Mouse (Mus musculus): Measurements from ENCODE around the gene Sema5a. TPM values are rescaled to one million over a fixed set of nuclear protein-coding genes. Genes with fewer than 3 reads are reported as not detected.
"Not testable (repeated sequence)": the region's sequence is repeated elsewhere in the genome, so short reads cannot be mapped to it uniquely, and the experiment has no call there.

Sema5a gene
- polyA plus RNA-seq (2011; ENCODE audit: insufficient read depth, insufficient read length, low replicate concordance, missing spikeins) = 0.14 and 0.60 TPM in 2 replicates

- H3K4me3 ChIP-seq (replicated peaks; ENCODE audit: control insufficient read depth, low read depth, low read length) = peak within 1 kb of the TSS; percentile 12
- TF ChIP-seq POLR2A (IDR thresholded peaks at IDR 0.05; ENCODE audit: borderline replicate concordance, control insufficient read depth, low read depth, low read length) (no peak), CTCF (IDR thresholded peaks at IDR 0.05; ENCODE audit: control insufficient read depth, insufficient read depth, low read length) (no peak)
- H3K4me1 ChIP-seq (ENCODE audit: control insufficient read depth, insufficient read depth, low read length) = no peaks in the 10 kb centered on the region
- no peak within 1 kb of the TSS; the same call in 1 of the 2 replicates for H3K27ac ChIP-seq (ENCODE audit: control insufficient read depth, insufficient read depth, low read depth, low read length, poor library complexity)
- WGBS = 2% methylated on average over 42 of the region's 45 CpGs
Observed at GRCm38 (mm10) chr15:32244344-32244955, at the start of gene Sema5a. Gene Sema5a, plus strand, starts transcription at chr15:32244810.

DNA sequence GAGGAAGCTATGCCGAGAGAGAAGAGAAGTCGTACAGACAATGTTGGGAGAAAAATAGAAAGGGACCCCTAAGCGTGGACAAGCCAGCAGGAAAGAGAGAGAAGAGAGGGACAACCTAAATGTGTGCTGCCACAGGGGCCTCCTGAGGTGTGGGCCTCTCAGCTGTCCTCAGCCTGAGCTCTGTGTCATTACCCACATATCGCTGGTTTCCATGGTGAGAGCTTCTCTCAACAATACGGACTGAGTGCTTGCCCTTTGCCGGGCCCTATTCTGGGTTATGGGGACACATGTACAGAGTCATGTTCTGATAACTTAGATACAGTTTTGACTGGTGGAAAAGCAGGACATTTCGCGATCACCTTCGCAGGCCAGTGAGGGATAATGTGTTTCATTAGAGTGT, 46.5 kb upstream of the Sema5a start:
- H3K4me1 ChIP-seq (ENCODE audit: control insufficient read depth, insufficient read depth, low read length) = no peaks in the 10 kb centered on the region
- no peak overlapping the region for H3K4me3 ChIP-seq (replicated peaks; ENCODE audit: control insufficient read depth, low read depth, low read length)
- TF ChIP-seq CTCF (IDR thresholded peaks at IDR 0.05; ENCODE audit: control insufficient read depth, insufficient read depth, low read length) (no peak), POLR2A (IDR thresholded peaks at IDR 0.05; ENCODE audit: borderline replicate concordance, control insufficient read depth, low read depth, low read length) (no peak)
- no peak overlapping the region for H3K27ac ChIP-seq (ENCODE audit: control insufficient read depth, insufficient read depth, low read depth, low read length, poor library complexity)
- WGBS = 86% methylated on average over 9 of the region's 9 CpGs

GRCm38 (mm10) chr15:32198561-32198960, 46.0 kb upstream of the Sema5a start:
- 77% methylated on average over 5 of the region's 5 CpGs for WGBS
- TF ChIP-seq POLR2A (IDR thresholded peaks at IDR 0.05; ENCODE audit: borderline replicate concordance, control insufficient read depth, low read depth, low read length) = no peak
- no peak for TF ChIP-seq CTCF (IDR thresholded peaks at IDR 0.05; ENCODE audit: control insufficient read depth, insufficient read depth, low read length)
- H3K27ac ChIP-seq (ENCODE audit: control insufficient read depth, insufficient read depth, low read depth, low read length, poor library complexity) = no peak overlapping the region

GRCm38 (mm10) chr15:32203242-32203641, 41.4 kb upstream of the Sema5a start:
- no peak overlapping the region for H3K27ac ChIP-seq (ENCODE audit: control insufficient read depth, insufficient read depth, low read depth, low read length, poor library complexity)
- TF ChIP-seq POLR2A (IDR thresholded peaks at IDR 0.05; ENCODE audit: borderline replicate concordance, control insufficient read depth, low read depth, low read length) (no peak), CTCF (IDR thresholded peaks at IDR 0.05; ENCODE audit: control insufficient read depth, insufficient read depth, low read length) (no peak)
- no peaks in the 10 kb centered on the region for H3K4me1 ChIP-seq (ENCODE audit: control insufficient read depth, insufficient read depth, low read length)
- 70% methylated on average over 5 of the region's 5 CpGs for WGBS
- H3K4me3 ChIP-seq (replicated peaks; ENCODE audit: control insufficient read depth, low read depth, low read length) = no peak overlapping the region

More at GRCm38 (mm10) chr15:32198561-32198960, 46.0 kb upstream of the Sema5a start:
- Histone ChIP-seq H3K4me1 (ENCODE audit: control insufficient read depth, insufficient read depth, low read length) (no peaks in the 10 kb centered on the region), H3K4me3 (replicated peaks; ENCODE audit: control insufficient read depth, low read depth, low read length) (no peak overlapping the region)

- Histone ChIP-seq H3K4me1 (ENCODE audit: control insufficient read depth, insufficient read depth, low read length) (no peaks in the 10 kb centered on the region), H3K4me3 (replicated peaks; ENCODE audit: control insufficient read depth, low read depth, low read length) (no peak overlapping the region)
- 83% methylated on average over 10 of the region's 10 CpGs for whole genome bisulfite sequencing
Observed at GRCm38 (mm10) chr15:32204908-32205307, 39.7 kb upstream of the Sema5a start.

GRCm38 (mm10) chr15:32214687-32215086, 29.9 kb upstream of the Sema5a start:
- 51% methylated on average over 10 of the region's 10 CpGs for WGBS
- not testable (repeated sequence) for H3K4me3 ChIP-seq (replicated peaks; ENCODE audit: control insufficient read depth, low read depth, low read length); H3K4me1 ChIP-seq (ENCODE audit: control insufficient read depth, insufficient read depth, low read length); H3K27ac ChIP-seq (ENCODE audit: control insufficient read depth, insufficient read depth, low read depth, low read length, poor library complexity)

More at GRCm38 (mm10) chr15:32204908-32205307, 39.7 kb upstream of the Sema5a start:
- TF ChIP-seq CTCF (IDR thresholded peaks at IDR 0.05; ENCODE audit: control insufficient read depth, insufficient read depth, low read length) = no peak
- TF ChIP-seq POLR2A (IDR thresholded peaks at IDR 0.05; ENCODE audit: borderline replicate concordance, control insufficient read depth, low read depth, low read length) = no peak
- H3K27ac ChIP-seq (ENCODE audit: control insufficient read depth, insufficient read depth, low read depth, low read length, poor library complexity) = no peak overlapping the region

DNA sequence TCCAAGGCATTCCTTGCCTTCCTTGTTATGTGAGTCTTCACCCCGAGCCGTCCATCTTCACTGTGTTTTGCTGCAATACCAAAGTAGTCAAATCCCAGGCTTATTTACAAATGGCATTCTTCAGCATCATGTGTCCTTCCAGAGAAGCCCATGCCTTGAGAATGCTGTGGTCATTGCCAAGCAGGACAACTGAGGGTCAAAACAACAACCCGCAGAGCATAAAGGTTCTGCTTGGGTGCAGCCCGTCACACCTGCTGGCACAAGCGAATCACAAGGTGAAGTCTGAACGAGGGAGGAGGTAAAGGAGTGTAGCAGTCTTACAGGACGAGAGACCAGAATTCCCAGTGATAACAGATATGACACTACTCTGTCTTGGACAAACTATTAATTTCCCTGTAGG, 21.6 kb upstream of the Sema5a start:
- WGBS = 86% methylated on average over 7 of the region's 7 CpGs

GRCm38 (mm10) chr15:32225394-32225793, 19.2 kb upstream of the Sema5a start:
- no peak for TF ChIP-seq CTCF (IDR thresholded peaks at IDR 0.05; ENCODE audit: control insufficient read depth, insufficient read depth, low read length)
- no peak for TF ChIP-seq POLR2A (IDR thresholded peaks at IDR 0.05; ENCODE audit: borderline replicate concordance, control insufficient read depth, low read depth, low read length)
- peaks cover 2% of the 10 kb centered on the region for H3K4me1 ChIP-seq (ENCODE audit: control insufficient read depth, insufficient read depth, low read length)
- WGBS = 78% methylated on average over 3 of the region's 3 CpGs
- no peak overlapping the region for H3K27ac ChIP-seq (ENCODE audit: control insufficient read depth, insufficient read depth, low read depth, low read length, poor library complexity)
- H3K4me3 ChIP-seq (replicated peaks; ENCODE audit: control insufficient read depth, low read depth, low read length) = no peak overlapping the region

More for the DNA sequence above, 21.6 kb upstream of the Sema5a start:
- no peak for TF ChIP-seq CTCF (IDR thresholded peaks at IDR 0.05; ENCODE audit: control insufficient read depth, insufficient read depth, low read length)
- no peak for TF ChIP-seq POLR2A (IDR thresholded peaks at IDR 0.05; ENCODE audit: borderline replicate concordance, control insufficient read depth, low read depth, low read length)
- Histone ChIP-seq H3K4me3 (replicated peaks; ENCODE audit: control insufficient read depth, low read depth, low read length) (no peak overlapping the region), H3K27ac (ENCODE audit: control insufficient read depth, insufficient read depth, low read depth, low read length, poor library complexity) (no peak overlapping the region), H3K4me1 (ENCODE audit: control insufficient read depth, insufficient read depth, low read length) (no peaks in the 10 kb centered on the region)

- H3K4me3 ChIP-seq (replicated peaks; ENCODE audit: control insufficient read depth, low read depth, low read length) = no peak overlapping the region
- H3K27ac ChIP-seq (ENCODE audit: control insufficient read depth, insufficient read depth, low read depth, low read length, poor library complexity) = no peak overlapping the region
- peaks cover 2% of the 10 kb centered on the region for H3K4me1 ChIP-seq (ENCODE audit: control insufficient read depth, insufficient read depth, low read length)
- 76% methylated on average over 6 of the region's 6 CpGs for WGBS
- no peak for TF ChIP-seq POLR2A (IDR thresholded peaks at IDR 0.05; ENCODE audit: borderline replicate concordance, control insufficient read depth, low read depth, low read length)
- TF ChIP-seq CTCF (IDR thresholded peaks at IDR 0.05; ENCODE audit: control insufficient read depth, insufficient read depth, low read length) = no peak
Observed at GRCm38 (mm10) chr15:32226381-32226780, 18.2 kb upstream of the Sema5a start.
